Mouse (Mus musculus): ENCODE measurements around the gene Ntf5. TPM values are rescaled to one million over a fixed set of nuclear protein-coding genes. Genes with fewer than 3 reads are reported as not detected.

The Ntf5 gene
- polyA plus RNA-seq, 2 experiments, result 4.4 to 4.5 TPM

GRCm38 (mm10) chr7:45370475-45371311, 42.8 kb upstream of the Ntf5 start, which contains the start of gene Lin7b:
TSS of gene Lin7b (minus strand) at chr7:45370583.
- Histone ChIP-seq H3K27me3 (ENCODE audit: control insufficient read depth, insufficient read depth, low read length) (peaks cover 20% of the 10 kb centered on the region), H3K36me3 (ENCODE audit: control insufficient read depth, insufficient read depth, low read length) (peaks cover 33% of the 10 kb centered on the region), H3K9me3 (ENCODE audit: control insufficient read depth, low read length) (no peaks in the 10 kb centered on the region), H3K9ac (ENCODE audit: low read depth, low read length, severe bottlenecking) (peak within 1 kb of the TSS; percentile 36), H3K4me1 (ENCODE audit: control insufficient read depth, insufficient read depth, low read length) (peaks cover 11% of the 10 kb centered on the region), H3K4me3 (replicated peaks; ENCODE audit: low read length) (peak within 1 kb of the TSS; percentile 52), H3K27ac (replicated peaks; ENCODE audit: low read depth, low read length) (no peak within 1 kb of the TSS), H3K4me2 (replicated peaks; ENCODE audit: low read depth, low read length, severe bottlenecking) (peak within 1 kb of the TSS; percentile 93)
- TF ChIP-seq POLR2A (IDR thresholded peaks at IDR 0.05; ENCODE audit: borderline replicate concordance, extremely low read depth, insufficient read depth, insufficient read length), result no peak
- ATAC-seq (ENCODE audit: low FRiP score, low read depth) (peak; percentile 41), DNase-seq (ENCODE audit: low spot score) (peak; percentile 80)
- 11% methylated on average over 28 of the region's 28 CpGs for WGBS

GRCm38 (mm10) chr7:45372371-45372770, 41.1 kb upstream of the Ntf5 start:
- Histone ChIP-seq H3K4me3 (replicated peaks; ENCODE audit: low read length) (no peak overlapping the region), H3K27me3 (ENCODE audit: control insufficient read depth, insufficient read depth, low read length) (peaks cover 15% of the 10 kb centered on the region), H3K36me3 (ENCODE audit: control insufficient read depth, insufficient read depth, low read length) (peaks cover 50% of the 10 kb centered on the region), H3K9ac (ENCODE audit: low read depth, low read length, severe bottlenecking) (no peak overlapping the region), H3K4me1 (ENCODE audit: control insufficient read depth, insufficient read depth, low read length) (peaks cover 4% of the 10 kb centered on the region; the same call in 1 of the 2 replicates), H3K9me3 (ENCODE audit: control insufficient read depth, low read length) (no peaks in the 10 kb centered on the region), H3K4me2 (replicated peaks; ENCODE audit: low read depth, low read length, severe bottlenecking) (no peak overlapping the region), H3K27ac (replicated peaks; ENCODE audit: low read depth, low read length) (no peak overlapping the region)
- no peak for TF ChIP-seq POLR2A (IDR thresholded peaks at IDR 0.05; ENCODE audit: borderline replicate concordance, extremely low read depth, insufficient read depth, insufficient read length)
- ATAC-seq (ENCODE audit: low FRiP score, low read depth) (no peak), DNase-seq (ENCODE audit: low spot score) (no peak)
- 93% methylated on average over 5 of the region's 5 CpGs for WGBS

GRCm38 (mm10) chr7:45374620-45375019, 38.9 kb upstream of the Ntf5 start:
- Histone ChIP-seq H3K36me3 (ENCODE audit: control insufficient read depth, insufficient read depth, low read length) (peaks cover 72% of the 10 kb centered on the region), H3K9me3 (ENCODE audit: control insufficient read depth, low read length) (no peaks in the 10 kb centered on the region), H3K9ac (ENCODE audit: low read depth, low read length, severe bottlenecking) (no peak overlapping the region), H3K4me3 (replicated peaks; ENCODE audit: low read length) (no peak overlapping the region), H3K4me1 (ENCODE audit: control insufficient read depth, insufficient read depth, low read length) (peaks cover 4% of the 10 kb centered on the region; the same call in 1 of the 2 replicates), H3K27me3 (ENCODE audit: control insufficient read depth, insufficient read depth, low read length) (peaks cover 5% of the 10 kb centered on the region; the same call in 1 of the 2 replicates), H3K4me2 (replicated peaks; ENCODE audit: low read depth, low read length, severe bottlenecking) (no peak overlapping the region), H3K27ac (replicated peaks; ENCODE audit: low read depth, low read length) (no peak overlapping the region)
- no peak for ATAC-seq (ENCODE audit: low FRiP score, low read depth)
- TF ChIP-seq POLR2A (IDR thresholded peaks at IDR 0.05; ENCODE audit: borderline replicate concordance, extremely low read depth, insufficient read depth, insufficient read length), result no peak
- DNase-seq (ENCODE audit: low spot score), result no peak
- 94% methylated on average over 8 of the region's 8 CpGs for WGBS

- 90% methylated on average over 1 of the region's 1 CpGs for WGBS
- ATAC-seq (ENCODE audit: low FRiP score, low read depth) (no peak), DNase-seq (ENCODE audit: low spot score) (no peak)
- Histone ChIP-seq H3K9ac (ENCODE audit: low read depth, low read length, severe bottlenecking) (no peak overlapping the region), H3K27me3 (ENCODE audit: control insufficient read depth, insufficient read depth, low read length) (no peaks in the 10 kb centered on the region), H3K4me3 (replicated peaks; ENCODE audit: low read length) (no peak overlapping the region), H3K9me3 (ENCODE audit: control insufficient read depth, low read length) (no peaks in the 10 kb centered on the region), H3K27ac (replicated peaks; ENCODE audit: low read depth, low read length) (no peak overlapping the region), H3K4me2 (replicated peaks; ENCODE audit: low read depth, low read length, severe bottlenecking) (no peak overlapping the region), H3K36me3 (ENCODE audit: control insufficient read depth, insufficient read depth, low read length) (peaks cover 85% of the 10 kb centered on the region), H3K4me1 (ENCODE audit: control insufficient read depth, insufficient read depth, low read length) (no peaks in the 10 kb centered on the region)
- no peak for TF ChIP-seq POLR2A (IDR thresholded peaks at IDR 0.05; ENCODE audit: borderline replicate concordance, extremely low read depth, insufficient read depth, insufficient read length)
Observed at GRCm38 (mm10) chr7:45376057-45376456, 37.4 kb upstream of the Ntf5 start.

- H3K4me2 ChIP-seq (replicated peaks; ENCODE audit: low read depth, low read length, severe bottlenecking), result no peak overlapping the region
- no peak for DNase-seq (ENCODE audit: low spot score)
- no peak for TF ChIP-seq POLR2A (IDR thresholded peaks at IDR 0.05; ENCODE audit: borderline replicate concordance, extremely low read depth, insufficient read depth, insufficient read length)
- ATAC-seq (ENCODE audit: low FRiP score, low read depth), result no peak
- WGBS, result 84% methylated on average over 3 of the region's 3 CpGs
- no peaks in the 10 kb centered on the region for H3K27me3 ChIP-seq (ENCODE audit: control insufficient read depth, insufficient read depth, low read length)
- no peaks in the 10 kb centered on the region for H3K9me3 ChIP-seq (ENCODE audit: control insufficient read depth, low read length)
- H3K9ac ChIP-seq (ENCODE audit: low read depth, low read length, severe bottlenecking), result no peak overlapping the region
- no peaks in the 10 kb centered on the region for H3K4me1 ChIP-seq (ENCODE audit: control insufficient read depth, insufficient read depth, low read length)
- H3K27ac ChIP-seq (replicated peaks; ENCODE audit: low read depth, low read length), result no peak overlapping the region
- H3K4me3 ChIP-seq (replicated peaks; ENCODE audit: low read length), result no peak overlapping the region
- peaks cover 99% of the 10 kb centered on the region for H3K36me3 ChIP-seq (ENCODE audit: control insufficient read depth, insufficient read depth, low read length)
Observed at GRCm38 (mm10) chr7:45386077-45386476, 27.4 kb upstream of the Ntf5 start.
